Mouse (Mus musculus) c-Kit-negative CD71-positive TER-119-positive erythroid progenitor cells, embryonic 14.5 days (primary cell): Measurements from ENCODE around the gene Hist1h4k.
"Not testable (repeated sequence)": the region's sequence is repeated elsewhere in the genome, so short reads cannot be mapped to it uniquely, and the experiment has no call there.

ENCODE experiments used
- DNase-seq: peaks from one replicate; pipeline ENCODE4 v3.0.0-alpha.2; 2013; ENCODE audit warnings: low read depth, low spot score

Gene Hist1h4k

GRCm38 (mm10) chr13:21750159-21751017 is at the start of gene Hist1h4k:
Gene Hist1h4k, minus strand, starts transcription at chr13:21750505.
- peak; percentile 85 for DNase-seq

- not testable (repeated sequence) for DNase-seq
Observed at GRCm38 (mm10) chr13:21797163-21797562, 46.9 kb upstream of the Hist1h4k start.

- DNase-seq, result no peak
Observed at GRCm38 (mm10) chr13:21795584-21795983, 45.3 kb upstream of the Hist1h4k start.

- no peak for DNase-seq
Observed at GRCm38 (mm10) chr13:21790601-21791283, 40.4 kb upstream of the Hist1h4k start.

- no peak for DNase-seq
Observed at GRCm38 (mm10) chr13:21789925-21790324, 39.6 kb upstream of the Hist1h4k start.

GRCm38 (mm10) chr13:21787760-21788593 is 37.7 kb upstream of the Hist1h4k start:
- peak; percentile 43 for DNase-seq

GRCm38 (mm10) chr13:21786899-21787629 is 36.8 kb upstream of the Hist1h4k start, which contains the start of the genes Hist1h2an and Hist1h2bp:
Gene Hist1h2an, minus strand, starts transcription at chr13:21787218.
Gene Hist1h2bp, plus strand, starts transcription at chr13:21787461.
- peak; percentile 96 for DNase-seq

- peak; percentile 52 for DNase-seq
Observed at GRCm38 (mm10) chr13:21786189-21786898, 36.0 kb upstream of the Hist1h4k start.

- DNase-seq, result no peak
Observed at GRCm38 (mm10) chr13:21784311-21784710, 34.0 kb upstream of the Hist1h4k start.

GRCm38 (mm10) chr13:21783734-21784161 is 33.4 kb upstream of the Hist1h4k start:
- DNase-seq, result peak; percentile 63

GRCm38 (mm10) chr13:21783255-21783617 is 32.9 kb upstream of the Hist1h4k start, which contains the start of gene Hist1h3i:
Gene Hist1h3i, minus strand, starts transcription at chr13:21783370.
- peak; percentile 92 for DNase-seq

GRCm38 (mm10) chr13:21782361-21783254 is 32.3 kb upstream of the Hist1h4k start:
- DNase-seq, result peak; percentile 66

- DNase-seq, result peak; percentile 24
Observed at GRCm38 (mm10) chr13:21781639-21782038, 31.3 kb upstream of the Hist1h4k start.

GRCm38 (mm10) chr13:21781021-21781555 is 30.8 kb upstream of the Hist1h4k start:
- peak; percentile 40 for DNase-seq

- DNase-seq, result peak; percentile 87
Observed at GRCm38 (mm10) chr13:21779767-21780731, 29.7 kb upstream of the Hist1h4k start, which contains the start of gene Hist1h1b. Gene Hist1h1b, minus strand, starts transcription at chr13:21780625.

- peak; percentile 85 for DNase-seq
Observed at GRCm38 (mm10) chr13:21778814-21779766, 28.8 kb upstream of the Hist1h4k start.
